Mouse (Mus musculus) left cerebral cortex, postnatal 36 days (tissue): ENCODE results near the gene Pla2g4d. TPM values are rescaled to one million over a fixed set of nuclear protein-coding genes. Genes with fewer than 3 reads are reported as not detected.

ENCODE experiments used
- DNase-seq, 2 experiments: peaks; one replicate each; pipeline ENCODE4 v3.0.0; 2021 to 2022; ENCODE audit warnings: low spot score in 2 of 2, mixed read lengths in 1 of 2
- intact Hi-C: fragments of 180-260 bp; cut with DNase I; formaldehyde crosslinking; loops from one replicate; pipeline ENCODE4 v1.15.1; 2025
- total RNA-seq, 2 experiments: library from RNA; stranded (reverse); gene quantifications; 2 replicates each; pipeline ENCODE4 v1.2.3; 2021

The Pla2g4d gene
- total RNA-seq = under 1 TPM in 1 of 2 experiments, not detected in 1; 0.11 TPM

DNA sequence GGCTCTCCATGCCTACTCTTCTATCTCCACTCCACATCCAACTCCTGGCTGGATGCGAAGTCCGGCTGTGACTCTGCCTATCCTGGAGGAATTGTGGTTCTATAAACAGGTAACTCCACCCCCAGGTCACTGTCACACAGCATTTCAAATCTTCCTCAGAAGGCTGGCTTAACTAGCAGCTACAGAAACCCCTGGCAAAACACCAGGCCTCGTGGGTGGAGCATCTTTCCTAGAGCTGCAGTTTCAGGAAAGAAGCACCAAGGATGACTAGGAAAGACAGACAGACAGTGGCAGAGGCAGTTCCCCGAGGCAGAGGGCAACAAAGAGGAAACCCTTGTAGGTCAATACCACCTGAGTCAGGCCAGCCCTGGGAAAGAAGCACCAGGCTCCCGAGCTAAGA lies at the start of gene Pla2g4d:
TSS of gene Pla2g4d (minus strand) at position 203 of the 400 bp plus-strand sequence.
- peak in 1 of 2 experiments; percentile 28 for DNase-seq
- intact Hi-C loops = no loop called here

GRCm38 (mm10) chr2:120337886-120338285 lies 48.9 kb upstream of the Pla2g4d start:
- DNase-seq = no peak

DNA sequence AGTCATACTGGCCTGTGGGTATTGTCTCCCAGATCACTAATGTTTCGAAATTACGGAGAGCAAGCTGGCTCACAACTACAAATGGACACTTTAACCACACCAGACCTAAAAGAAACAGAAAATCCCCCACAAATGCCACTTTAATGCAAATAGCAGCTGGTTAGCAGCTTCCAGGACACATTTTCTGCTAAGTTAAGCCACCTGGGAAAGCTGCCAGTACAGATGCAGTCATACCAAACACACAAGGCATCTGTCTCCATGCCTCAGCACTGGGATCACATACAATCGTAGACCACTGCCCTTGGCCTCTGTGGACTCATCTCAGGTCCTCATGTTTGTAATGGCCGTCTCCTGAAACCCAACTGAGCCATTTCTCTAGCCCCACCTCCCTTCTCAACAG lies 42.6 kb upstream of the Pla2g4d start:
- intact Hi-C loops = no loop called here
- DNase-seq = peak in 1 of 2 experiments; percentile 25

More at GRCm38 (mm10) chr2:120337886-120338285, 48.9 kb upstream of the Pla2g4d start:
- intact Hi-C loops = no loop called here

- DNase-seq = no peak
- intact Hi-C loops = no loop called here
Measured at GRCm38 (mm10) chr2:120315077-120315476, 26.1 kb upstream of the Pla2g4d start.

DNA sequence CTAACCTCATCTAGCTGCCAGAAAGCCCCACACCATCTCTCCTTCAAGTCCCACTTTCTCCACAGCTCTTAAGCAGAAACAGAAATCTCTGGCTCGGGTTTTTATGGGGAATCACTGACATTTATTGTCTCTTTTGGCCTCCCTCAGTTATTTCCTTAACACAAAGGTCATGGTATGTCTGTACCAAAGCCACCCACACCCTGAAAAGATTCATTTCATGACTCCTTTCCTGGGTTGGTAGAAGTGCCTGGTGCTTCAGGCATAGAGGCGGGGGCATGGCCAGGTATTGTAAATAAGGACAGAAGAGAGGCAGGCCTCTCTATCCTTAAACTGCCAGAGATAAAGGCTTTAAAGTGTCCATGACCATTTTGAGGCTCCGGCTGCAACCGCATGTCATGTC lies 25.5 kb upstream of the Pla2g4d start:
- intact Hi-C loops = no loop called here
- no peak for DNase-seq

DNA sequence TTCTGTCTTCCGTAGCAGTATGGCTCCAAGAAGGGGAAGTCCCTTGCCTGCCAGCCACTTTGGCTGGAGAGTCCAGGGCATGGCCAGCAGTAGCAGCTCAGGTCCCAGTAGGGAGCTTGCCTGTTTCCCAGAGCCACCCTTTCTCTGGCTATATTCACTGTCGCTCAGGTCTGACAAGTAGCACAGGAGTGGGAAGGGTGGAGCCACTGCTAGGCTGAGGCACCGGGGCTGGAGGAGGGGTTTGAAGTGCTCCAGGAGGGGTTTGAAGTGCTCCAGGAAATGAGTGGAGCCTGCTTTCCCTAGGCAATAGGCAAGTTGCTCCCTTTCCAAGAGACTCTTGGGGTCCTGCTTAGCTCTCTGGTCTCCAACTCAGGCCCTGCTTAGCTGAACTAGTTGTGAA lies 25.0 kb upstream of the Pla2g4d start, which contains the start of gene Pla2g4f:
TSS of gene Pla2g4f (minus strand) at position 190 of the 400 bp plus-strand sequence.
- no peak for DNase-seq
- intact Hi-C loops = no loop called here

DNA sequence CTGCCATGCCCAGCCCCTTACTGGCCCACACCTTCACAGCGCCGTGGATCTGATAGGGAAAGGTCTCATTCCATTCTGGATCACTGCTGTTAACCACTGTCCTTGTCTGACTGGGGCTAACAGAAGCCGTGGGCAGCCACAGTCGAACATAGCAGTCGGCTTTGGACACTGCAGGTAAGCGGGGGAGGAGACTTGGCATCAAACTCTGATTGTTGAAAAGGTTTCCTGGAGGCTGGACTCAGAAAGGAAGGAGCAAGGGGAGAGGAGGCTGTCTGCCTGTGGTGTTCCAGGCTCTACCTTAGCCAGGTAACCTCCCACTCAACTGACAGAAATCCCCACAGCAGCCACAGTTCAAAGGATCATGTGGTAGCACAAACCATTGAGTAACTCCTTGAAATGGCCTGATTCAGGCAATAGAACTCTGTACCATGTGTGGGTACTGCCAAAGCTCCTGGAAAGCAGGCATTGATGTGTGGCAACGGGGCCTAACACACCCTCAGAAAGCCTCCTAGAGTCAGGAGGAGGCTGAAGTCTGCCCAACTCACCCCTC lies 23.4 kb upstream of the Pla2g4d start:
- no peak for DNase-seq
- intact Hi-C loops = no loop called here

GRCm38 (mm10) chr2:120304113-120304512 lies 15.1 kb upstream of the Pla2g4d start:
- intact Hi-C loops = no loop called here
- DNase-seq = no peak

GRCm38 (mm10) chr2:120301076-120301475 lies 12.1 kb upstream of the Pla2g4d start:
- no peak for DNase-seq
- intact Hi-C loops = no loop called here

DNA sequence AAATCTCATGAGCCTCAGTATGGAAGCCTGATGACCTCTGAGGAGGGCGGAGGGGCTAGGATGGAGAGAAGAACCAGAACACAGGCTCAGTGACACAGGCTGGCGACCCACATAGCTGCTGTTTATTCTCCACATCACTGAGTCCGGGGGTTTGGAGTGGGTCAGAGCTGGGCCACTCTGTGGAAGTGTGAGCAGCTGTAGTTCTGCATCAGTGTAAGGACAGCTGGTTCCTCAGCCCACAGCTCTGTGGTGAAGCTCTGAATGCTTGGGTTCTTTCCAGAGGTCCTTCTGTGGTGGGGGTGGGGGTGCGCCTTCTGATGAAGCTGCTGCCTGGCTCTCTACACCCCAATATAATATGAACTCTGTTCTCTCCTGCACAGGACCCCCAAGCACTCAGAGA lies 10.9 kb upstream of the Pla2g4d start:
- DNase-seq = no peak
- intact Hi-C loops = no loop called here

GRCm38 (mm10) chr2:120296160-120296559 lies 7.2 kb upstream of the Pla2g4d start:
- intact Hi-C loops = no loop called here
- DNase-seq = no peak

- intact Hi-C loops = no loop called here
- DNase-seq = no peak
Measured at GRCm38 (mm10) chr2:120291471-120292078, 2.6 kb upstream of the Pla2g4d start.

- no peak for DNase-seq
- intact Hi-C loops = no loop called here
Measured at GRCm38 (mm10) chr2:120288401-120288800, 596 bp downstream of the Pla2g4d start.

DNA sequence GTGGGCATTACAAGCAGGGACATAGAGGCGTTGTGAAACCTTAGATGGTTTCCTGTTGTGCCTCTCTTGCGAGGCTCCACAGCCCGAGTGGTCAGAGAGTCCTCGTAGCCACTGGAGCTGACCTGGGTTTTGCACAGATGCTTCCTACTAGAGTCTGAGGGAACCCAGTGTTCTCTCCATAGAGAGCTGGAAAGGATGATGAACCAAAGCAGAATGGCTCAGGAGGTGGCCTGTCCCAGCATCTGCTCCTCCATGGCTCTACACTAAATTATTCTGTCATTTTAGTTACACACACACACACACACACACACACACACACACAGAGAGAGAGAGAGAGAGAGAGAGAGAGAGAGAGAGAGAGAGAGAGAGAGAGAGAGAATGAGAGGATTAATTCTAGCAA lies 3.4 kb downstream of the Pla2g4d start:
- intact Hi-C loops = no loop called here
- DNase-seq = no peak

- DNase-seq = no peak
- intact Hi-C loops = no loop called here
Measured at GRCm38 (mm10) chr2:120284705-120285104, 4.3 kb downstream of the Pla2g4d start.

- intact Hi-C loops = no loop called here
Measured at GRCm38 (mm10) chr2:120284094-120284493, 4.9 kb downstream of the Pla2g4d start.

GRCm38 (mm10) chr2:120283550-120283949 lies 5.4 kb downstream of the Pla2g4d start:
- intact Hi-C loops = no loop called here
- DNase-seq = no peak

More at GRCm38 (mm10) chr2:120284094-120284493, 4.9 kb downstream of the Pla2g4d start:
- no peak for DNase-seq

DNA sequence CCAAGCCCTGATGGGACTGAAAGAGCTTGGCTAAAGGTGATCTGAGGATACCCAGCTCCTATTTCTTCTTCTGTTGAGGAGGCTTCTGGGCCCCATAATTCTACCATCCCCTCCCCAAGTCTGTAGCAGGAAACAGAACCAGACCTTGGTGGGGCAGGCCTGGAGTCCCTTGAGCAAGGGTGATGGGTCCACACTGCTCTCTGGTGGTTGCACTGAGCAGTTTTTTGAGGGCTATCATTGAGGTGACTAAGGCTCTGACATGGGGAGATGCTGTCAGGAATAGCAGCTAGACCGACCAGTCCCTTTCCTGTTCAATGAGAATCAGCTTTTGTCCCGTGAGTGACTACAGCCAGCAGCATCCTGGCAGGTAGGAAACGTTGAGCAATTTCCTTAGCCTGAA lies 7.8 kb downstream of the Pla2g4d start:
- intact Hi-C loops = no loop called here
- no peak for DNase-seq

DNA sequence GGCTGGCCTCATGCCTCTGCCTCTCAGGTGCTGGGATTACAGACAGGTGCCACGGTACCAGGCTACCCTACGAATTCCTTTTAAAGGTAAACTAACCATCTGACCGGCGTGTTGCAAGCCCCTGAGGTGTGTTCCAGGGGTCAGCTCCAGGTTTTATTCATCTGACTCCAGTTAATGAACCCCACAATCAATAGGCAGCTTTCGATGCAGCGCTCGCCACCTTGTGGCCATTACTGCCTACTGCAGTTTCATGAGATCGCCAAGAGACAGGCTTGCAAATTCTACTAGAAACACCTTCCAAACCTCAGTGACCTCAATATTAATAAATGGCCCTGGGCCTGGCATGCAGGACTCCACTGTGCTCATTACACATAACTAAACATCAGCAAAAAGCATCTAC lies 9.0 kb downstream of the Pla2g4d start:
- intact Hi-C loops = loop anchor here (5.0 kb wide), 2 partner anchors 108 to 198 kb away; no protein-coding TSS in a partner anchor
- DNase-seq = peak; percentile 35 to 47

GRCm38 (mm10) chr2:120276951-120277350 lies 12.0 kb downstream of the Pla2g4d start:
- intact Hi-C loops = loop anchor here (5.0 kb wide), 2 partner anchors 105 to 195 kb away; no protein-coding TSS in a partner anchor
- DNase-seq = no peak

DNA sequence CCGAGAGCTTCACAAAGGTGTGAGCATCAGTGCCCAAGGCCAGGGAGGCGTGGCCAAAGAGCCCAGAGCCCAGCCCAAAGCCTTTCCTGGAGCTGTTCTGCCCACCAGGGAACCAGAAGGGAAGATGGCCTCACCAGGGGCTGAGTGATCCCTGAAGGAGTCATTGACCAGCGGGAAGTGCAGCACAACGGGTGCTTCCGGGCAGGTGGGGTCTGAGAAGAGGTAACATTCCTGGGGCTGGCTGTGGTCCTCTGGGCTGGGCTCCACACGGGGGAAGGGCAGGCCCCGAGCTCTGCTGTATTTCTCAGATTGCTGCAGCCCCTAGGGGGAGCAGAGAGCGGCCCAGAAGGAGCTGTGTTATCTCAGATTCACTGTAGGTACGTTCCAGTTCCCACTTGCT lies 20.4 kb downstream of the Pla2g4d start:
- intact Hi-C loops = no loop called here
- no peak for DNase-seq
